Mouse (Mus musculus) myocyte (in vitro differentiated cells): ENCODE results near the gene Ube2e1. TPM values are rescaled to one million over a fixed set of nuclear protein-coding genes. Genes with fewer than 3 reads are reported as not detected.

Experiments used
- H3K27me3 ChIP-seq: one replicate; pipeline ENCODE4 v1.6.1; 2011; ENCODE audit not compliant: control insufficient read depth, insufficient read depth, insufficient read length
- H3K36me3 ChIP-seq: one replicate; pipeline ENCODE4 v1.6.1; 2011; ENCODE audit not compliant: control insufficient read depth, insufficient read depth
- H3K4me2 ChIP-seq: one replicate; pipeline ENCODE4 v1.6.1; 2011; ENCODE audit warnings: low read depth, control low read depth
- H3K4me3 ChIP-seq: one replicate; pipeline ENCODE4 v1.5.1; 2011; ENCODE audit warnings: mild to moderate bottlenecking, control low read depth, moderate library complexity
- H3K79me2 ChIP-seq: one replicate; pipeline ENCODE4 v1.6.1; 2011; ENCODE audit not compliant: control insufficient read depth, insufficient read depth
- H3ac ChIP-seq: one replicate; pipeline ENCODE4 v1.6.1; 2011; ENCODE audit not compliant: control insufficient read depth, insufficient read length
- CEBPB ChIP-seq: IDR thresholded peaks from 2 replicates; pipeline ENCODE4 v1.6.1; 2011; ENCODE audit warnings: mild to moderate bottlenecking, moderate library complexity; ENCODE audit not compliant: poor library complexity, insufficient read depth, severe bottlenecking
- E2F4 ChIP-seq: IDR thresholded peaks from one replicate; pipeline ENCODE4 v1.6.1; 2011; ENCODE audit warnings: mild to moderate bottlenecking, control low read depth, moderate library complexity; ENCODE audit not compliant: insufficient read depth
- MAX ChIP-seq: IDR thresholded peaks from one replicate; pipeline ENCODE4 v1.6.1; 2011; ENCODE audit warnings: low read depth, mild to moderate bottlenecking, control low read depth
- MYOD1 ChIP-seq, 3 experiments: IDR thresholded peaks; one replicate each; pipeline ENCODE4 v1.6.1; 2011; ENCODE audit warnings: control low read depth in 2 of 3, low read depth in 2 of 3, mild to moderate bottlenecking in 2 of 3, moderate library complexity in 1 of 3; ENCODE audit not compliant: insufficient read length in 2 of 3, control insufficient read depth in 1 of 3
- MYOG ChIP-seq, 3 experiments: IDR thresholded peaks; one replicate each; pipeline ENCODE4 v1.6.1; 2011; ENCODE audit warnings: control low read depth in 2 of 3, low read depth in 2 of 3, mild to moderate bottlenecking in 2 of 3; ENCODE audit not compliant: insufficient read length in 2 of 3, control insufficient read depth in 1 of 3, insufficient read depth in 1 of 3
- POLR2A ChIP-seq: IDR thresholded peaks from one replicate; pipeline ENCODE4 v1.6.1; 2011; ENCODE audit warnings: low read depth, mild to moderate bottlenecking, control low read depth, moderate library complexity; ENCODE audit not compliant: insufficient read length
- POLR2AphosphoS2 ChIP-seq: IDR thresholded peaks from one replicate; pipeline ENCODE4 v1.6.1; 2011; ENCODE audit warnings: low read depth, control low read depth; ENCODE audit not compliant: insufficient read length
- REST ChIP-seq: IDR thresholded peaks from one replicate; pipeline ENCODE4 v1.6.1; 2011; ENCODE audit warnings: mild to moderate bottlenecking, control low read depth, moderate library complexity; ENCODE audit not compliant: insufficient read depth, insufficient read length
- SRF ChIP-seq: IDR thresholded peaks from one replicate; pipeline ENCODE4 v1.6.1; 2011; ENCODE audit warnings: low read depth; ENCODE audit not compliant: control insufficient read depth, insufficient read length
- TCF12 ChIP-seq: IDR thresholded peaks from one replicate; pipeline ENCODE4 v1.6.1; 2011; ENCODE audit warnings: mild to moderate bottlenecking, control low read depth; ENCODE audit not compliant: poor library complexity, insufficient read depth, severe bottlenecking
- TCF3 ChIP-seq: IDR thresholded peaks from one replicate; pipeline ENCODE4 v1.6.1; 2011; ENCODE audit warnings: low read depth, control low read depth; ENCODE audit not compliant: insufficient read length
- USF1 ChIP-seq: IDR thresholded peaks from one replicate; pipeline ENCODE4 v1.6.1; 2011; ENCODE audit warnings: low read depth, mild to moderate bottlenecking, control low read depth, moderate library complexity
- polyA plus RNA-seq: library from polyadenylated mRNA; unstranded; fragments of >200 nt; fragmentation: generic; extraction: Trizol; gene quantifications from one replicate; pipeline ENCODE4 v1.2.1, GENCODE M21; 2012; ENCODE audit warnings: missing spikeins

Gene Ube2e1
- polyA plus RNA-seq, 1 experiment, result 34.4 TPM

DNA sequence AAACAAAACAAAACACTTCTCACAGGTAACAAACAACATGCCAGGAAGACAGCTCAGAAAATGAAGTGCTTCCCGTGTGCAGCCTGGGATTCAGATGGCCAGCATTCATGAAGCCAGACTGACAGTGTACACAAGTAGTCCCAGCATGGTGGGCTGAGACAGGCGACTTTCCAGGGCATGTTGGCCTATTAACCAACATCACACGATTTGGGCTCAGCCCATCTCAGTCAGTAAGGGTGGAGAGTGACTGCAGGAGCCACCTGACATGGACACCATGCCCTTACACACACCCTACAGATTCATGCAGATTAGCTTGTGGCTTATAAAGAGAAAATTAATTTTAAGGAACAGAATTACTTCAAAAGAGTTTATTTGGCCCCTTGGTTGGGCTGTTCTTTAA, 28.9 kb downstream of the Ube2e1 start:
- no peaks in the 10 kb centered on the region for H3K27me3 ChIP-seq
- TF ChIP-seq REST (no peak), MAX (no peak), TCF3 (no peak), SRF (no peak)
- H3K4me2 ChIP-seq, result no peak overlapping the region
- H3ac ChIP-seq, result no peak overlapping the region
- H3K4me3 ChIP-seq, result no peak overlapping the region
- peaks cover 4% of the 10 kb centered on the region for H3K79me2 ChIP-seq
- H3K36me3 ChIP-seq, result no peaks in the 10 kb centered on the region

DNA sequence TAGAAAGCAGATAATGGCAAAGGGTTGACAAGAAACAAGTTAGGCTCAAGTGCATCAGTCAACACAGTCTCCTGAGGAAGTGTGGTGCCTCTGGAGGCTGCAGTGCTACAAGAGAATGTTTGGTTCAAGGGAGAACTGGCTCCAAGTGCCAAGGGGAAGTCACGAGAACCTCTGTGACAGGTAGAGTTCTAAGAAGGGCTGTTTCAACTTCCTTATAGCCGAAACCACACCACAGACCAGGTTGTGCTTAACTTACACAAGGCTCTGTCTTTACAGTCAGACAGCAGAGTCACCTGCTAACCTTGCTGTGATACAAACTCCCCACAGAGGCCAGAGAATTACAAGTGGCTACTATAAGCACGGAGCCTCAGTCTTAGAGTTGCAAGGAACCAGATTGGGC, 30.1 kb downstream of the Ube2e1 start:
- Histone ChIP-seq H3K4me2 (no peak overlapping the region), H3K79me2 (peaks cover 4% of the 10 kb centered on the region), H3K36me3 (no peaks in the 10 kb centered on the region), H3K27me3 (no peaks in the 10 kb centered on the region), H3ac (no peak overlapping the region), H3K4me3 (no peak overlapping the region)
- TF ChIP-seq MYOG (IDR thresholded peaks at IDR 0.05; ENCODE audit: control insufficient read depth in 1 of 3, insufficient read depth in 1 of 3, insufficient read length in 2 of 3, low read depth in 2 of 3) (no peak), SRF (no peak), E2F4 (no peak), REST (no peak), MYOD1 (IDR thresholded peaks at IDR 0.05; ENCODE audit: control insufficient read depth in 1 of 3, insufficient read length in 2 of 3, low read depth in 2 of 3) (no peak), USF1 (no peak), POLR2AphosphoS2 (no peak), POLR2A (no peak), MAX (no peak), TCF3 (no peak), CEBPB (no peak), TCF12 (no peak)

DNA sequence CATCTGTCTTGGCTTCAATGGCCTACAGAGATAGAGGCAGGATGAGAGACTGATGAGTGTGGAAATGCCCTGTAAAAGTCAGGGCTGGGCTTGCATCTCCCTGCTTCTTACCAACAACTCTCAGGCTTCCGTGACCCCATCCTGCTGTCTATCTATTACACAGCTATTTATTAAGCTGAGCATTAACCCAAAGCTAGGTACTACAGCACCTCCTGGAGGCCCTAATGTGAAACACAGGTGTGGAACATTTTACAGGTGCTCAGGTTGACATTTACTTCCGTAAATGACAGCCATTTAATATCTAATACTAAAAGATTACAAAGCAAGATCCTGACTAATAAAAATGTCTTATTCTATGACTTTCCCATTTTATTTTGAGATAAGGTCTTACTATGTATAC, 31.0 kb downstream of the Ube2e1 start:
- Histone ChIP-seq H3K36me3 (no peaks in the 10 kb centered on the region), H3ac (no peak overlapping the region), H3K27me3 (no peaks in the 10 kb centered on the region), H3K4me3 (no peak overlapping the region), H3K4me2 (no peak overlapping the region), H3K79me2 (peaks cover 4% of the 10 kb centered on the region)
- TF ChIP-seq TCF12 (no peak), MYOG (IDR thresholded peaks at IDR 0.05; ENCODE audit: control insufficient read depth in 1 of 3, insufficient read depth in 1 of 3, insufficient read length in 2 of 3, low read depth in 2 of 3) (no peak), USF1 (no peak), SRF (no peak), TCF3 (no peak), E2F4 (no peak), POLR2A (no peak), MYOD1 (IDR thresholded peaks at IDR 0.05; ENCODE audit: control insufficient read depth in 1 of 3, insufficient read length in 2 of 3, low read depth in 2 of 3) (no peak), MAX (no peak), REST (no peak), POLR2AphosphoS2 (no peak), CEBPB (no peak)

DNA sequence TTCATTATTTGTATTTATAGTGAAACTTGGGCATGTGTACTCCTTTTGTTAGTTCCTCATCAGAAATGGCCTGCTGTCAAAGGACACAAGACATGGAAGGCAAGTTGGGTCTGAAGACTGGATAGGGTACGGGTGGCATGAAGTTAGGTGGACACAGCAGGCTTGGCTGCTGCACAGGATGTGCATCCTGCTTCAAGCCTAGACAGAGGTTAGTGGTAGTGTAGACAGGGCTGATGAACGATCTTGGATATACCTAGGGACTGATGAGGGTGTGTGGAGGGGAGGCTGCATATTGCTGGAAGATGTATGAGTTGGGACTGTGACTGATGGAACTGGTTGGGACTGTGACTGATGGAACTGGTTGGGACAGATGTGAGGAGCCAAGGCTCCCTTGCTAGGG, 32.8 kb downstream of the Ube2e1 start:
- Histone ChIP-seq H3K4me2 (no peak overlapping the region), H3K4me3 (no peak overlapping the region), H3K27me3 (no peaks in the 10 kb centered on the region), H3K36me3 (no peaks in the 10 kb centered on the region), H3ac (no peak overlapping the region), H3K79me2 (peaks cover under 1% of the 10 kb centered on the region)
- no peak for TF ChIP-seq E2F4
- no peak for TF ChIP-seq MYOD1 (IDR thresholded peaks at IDR 0.05; ENCODE audit: control insufficient read depth in 1 of 3, insufficient read length in 2 of 3, low read depth in 2 of 3)
- TF ChIP-seq POLR2AphosphoS2, result no peak
- no peak for TF ChIP-seq MYOG (IDR thresholded peaks at IDR 0.05; ENCODE audit: control insufficient read depth in 1 of 3, insufficient read depth in 1 of 3, insufficient read length in 2 of 3, low read depth in 2 of 3)
- TF ChIP-seq MAX, result no peak
- no peak for TF ChIP-seq USF1
- TF ChIP-seq TCF12, result no peak
- TF ChIP-seq REST, result no peak
- no peak for TF ChIP-seq POLR2A
- TF ChIP-seq TCF3, result no peak
- TF ChIP-seq CEBPB, result no peak
- no peak for TF ChIP-seq SRF

DNA sequence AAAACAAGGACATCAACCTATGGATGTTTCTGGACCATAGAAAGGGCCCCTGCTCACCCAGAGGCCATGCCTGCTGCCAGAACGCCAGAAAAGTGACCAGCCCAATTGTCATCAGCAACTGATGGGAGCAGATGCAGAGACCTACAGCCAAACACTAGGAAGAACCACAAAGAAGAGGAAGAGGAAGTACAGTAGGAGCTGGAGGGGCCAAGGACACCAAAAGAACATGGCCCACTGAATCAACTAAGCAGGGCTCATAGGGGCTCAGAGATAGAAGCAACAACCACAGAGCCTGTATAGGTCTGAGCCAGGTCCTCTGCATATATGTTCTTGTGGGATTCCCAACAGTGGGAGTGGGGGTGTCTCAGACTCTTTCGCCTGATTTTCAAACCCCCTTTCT, 34.2 kb downstream of the Ube2e1 start:
- Histone ChIP-seq H3K27me3 (no peaks in the 10 kb centered on the region), H3K4me3 (no peak overlapping the region), H3K4me2 (no peak overlapping the region), H3K79me2 (no peaks in the 10 kb centered on the region), H3ac (no peak overlapping the region), H3K36me3 (no peaks in the 10 kb centered on the region)
- TF ChIP-seq SRF (no peak), POLR2AphosphoS2 (no peak), TCF12 (no peak), E2F4 (no peak), MYOD1 (IDR thresholded peaks at IDR 0.05; ENCODE audit: control insufficient read depth in 1 of 3, insufficient read length in 2 of 3, low read depth in 2 of 3) (no peak), USF1 (no peak), TCF3 (no peak), MAX (no peak), MYOG (IDR thresholded peaks at IDR 0.05; ENCODE audit: control insufficient read depth in 1 of 3, insufficient read depth in 1 of 3, insufficient read length in 2 of 3, low read depth in 2 of 3) (no peak), REST (no peak), POLR2A (no peak), CEBPB (no peak)
